Comparison of ENCODE assay signal across 10 mouse cellular contexts in genomic region chr2:110019656-110020055, GRCm38 (mm10). TPM values are rescaled to one million over a fixed set of nuclear protein-coding genes. Genes with fewer than 3 reads are reported as not detected.
DNase-seq lines count a peak whose midpoint lies in the region; ATAC-seq and TF ChIP-seq lines count a peak whose summit lies in the region.
"Had no signal": no experiment of that assay in that cellular context is flagged by ENCODE, and none has a peak within 500 bp of the region (broad histone marks: within the 10 kb centered on the region; RNA-seq: fewer than 3 reads in every experiment).

No protein-coding gene starts in this region.

- peaks cover 26% of the 10 kb centered on the region for H3K4me1 ChIP-seq in forebrain, embryonic 10.5 days
- H3K4me1 ChIP-seq in forebrain, postnatal 0 days (ENCODE audit: insufficient read depth), result peaks cover 12% of the 10 kb centered on the region
- peaks cover 11% of the 10 kb centered on the region; the same call in 1 of the 2 replicates for H3K4me1 ChIP-seq in lung, embryonic 15.5 days
- H3K4me1 ChIP-seq in lung, postnatal 0 days (ENCODE audit: insufficient read depth, low read depth, low read length), result peaks cover 4% of the 10 kb centered on the region; the same call in 1 of the 2 replicates
- peaks cover 14% of the 10 kb centered on the region for H3K4me1 ChIP-seq in intestine, embryonic 16.5 days (ENCODE audit: control insufficient read depth, insufficient read depth, low read length)
- H3K4me1 ChIP-seq in neural tube, embryonic 15.5 days, result peaks cover 31% of the 10 kb centered on the region

- no peaks in the 10 kb centered on the region for H3K27me3 ChIP-seq in forebrain, embryonic 10.5 days (ENCODE audit: poor library complexity, severe bottlenecking)
- no peaks in the 10 kb centered on the region for H3K27me3 ChIP-seq in forebrain, postnatal 0 days (ENCODE audit: insufficient read depth, low read length)
- no peaks in the 10 kb centered on the region for H3K27me3 ChIP-seq in lung, embryonic 15.5 days
- H3K27me3 ChIP-seq in lung, postnatal 0 days (replicated peaks; ENCODE audit: insufficient read depth, low read length), result no peaks in the 10 kb centered on the region
- H3K27me3 ChIP-seq in intestine, embryonic 16.5 days (replicated peaks; ENCODE audit: control insufficient read depth, insufficient read depth, low read length), result no peaks in the 10 kb centered on the region
- no peaks in the 10 kb centered on the region for H3K27me3 ChIP-seq in neural tube, embryonic 15.5 days (replicated peaks)

- peaks cover 44% of the 10 kb centered on the region for H3K36me3 ChIP-seq in forebrain, embryonic 10.5 days (replicated peaks)
- no peaks in the 10 kb centered on the region; the same call in 1 of the 2 replicates for H3K36me3 ChIP-seq in forebrain, postnatal 0 days (ENCODE audit: insufficient read depth)
- peaks cover 10% of the 10 kb centered on the region for H3K36me3 ChIP-seq in lung, embryonic 15.5 days
- no peaks in the 10 kb centered on the region for H3K36me3 ChIP-seq in lung, postnatal 0 days (ENCODE audit: insufficient read depth, low read length)
- H3K36me3 ChIP-seq in intestine, embryonic 16.5 days (ENCODE audit: control insufficient read depth, insufficient read depth, low read length), result 0 out of 2 replicates have a peak, but pooled peaks cover 2% of the 10 kb centered on the region
- H3K36me3 ChIP-seq in neural tube, embryonic 15.5 days, result peaks cover 9% of the 10 kb centered on the region; the same call in 1 of the 2 replicates

- H3K4me3 ChIP-seq in forebrain, embryonic 10.5 days, result peak overlapping the region; percentile 80; the same call in 1 of the 2 replicates
- H3K4me3 ChIP-seq in forebrain, postnatal 0 days (ENCODE audit: low read depth, low read length), result no peak overlapping the region
- no peak overlapping the region for H3K4me3 ChIP-seq in lung, embryonic 15.5 days
- no peak overlapping the region for H3K4me3 ChIP-seq in lung, postnatal 0 days (ENCODE audit: low read depth, low read length)
- 0 out of 2 replicates have a peak overlapping the region, but pooled peaks have one; percentile 24 for H3K4me3 ChIP-seq in intestine, embryonic 16.5 days (ENCODE audit: low read length)
- no peak overlapping the region for H3K4me3 ChIP-seq in neural tube, embryonic 15.5 days (replicated peaks)

- H3K27ac ChIP-seq in forebrain, embryonic 10.5 days, result no peak overlapping the region
- no peak overlapping the region for H3K27ac ChIP-seq in forebrain, postnatal 0 days (ENCODE audit: low read depth, low read length)
- no peak overlapping the region for H3K27ac ChIP-seq in lung, embryonic 15.5 days
- no peak overlapping the region for H3K27ac ChIP-seq in lung, postnatal 0 days (ENCODE audit: low read length)
- H3K27ac ChIP-seq in intestine, embryonic 16.5 days (ENCODE audit: low read length), result no peak overlapping the region
- H3K27ac ChIP-seq in neural tube, embryonic 15.5 days (replicated peaks), result no peak overlapping the region

- no peak for ATAC-seq in forebrain, postnatal 0 days
- no peak for ATAC-seq in lung, embryonic 15.5 days (ENCODE audit: borderline replicate concordance, extremely low read depth, low FRiP score, low TSS enrichment)
- no peak for ATAC-seq in lung, postnatal 0 days
- no peak for ATAC-seq in intestine, embryonic 16.5 days
- ATAC-seq in neural tube, embryonic 15.5 days (ENCODE audit: low FRiP score), result no peak

- H3K4me2 ChIP-seq in forebrain, postnatal 0 days (ENCODE audit: low read depth), result no peak overlapping the region
- peak overlapping the region; percentile 68; the same call in 1 of the 2 replicates for H3K4me2 ChIP-seq in lung, embryonic 15.5 days
- H3K4me2 ChIP-seq in lung, postnatal 0 days (replicated peaks; ENCODE audit: low read depth, low read length), result no peak overlapping the region
- peak overlapping the region; percentile 79; the same call in 1 of the 2 replicates for H3K4me2 ChIP-seq in intestine, embryonic 16.5 days (ENCODE audit: low read depth, low read length)
- H3K4me2 ChIP-seq in neural tube, embryonic 15.5 days, result peak overlapping the region; percentile 71

- no peak overlapping the region for H3K9ac ChIP-seq in forebrain, postnatal 0 days
- H3K9ac ChIP-seq in lung, embryonic 15.5 days, result no peak overlapping the region
- no peak overlapping the region for H3K9ac ChIP-seq in lung, postnatal 0 days (replicated peaks; ENCODE audit: low read depth)
- H3K9ac ChIP-seq in intestine, embryonic 16.5 days (ENCODE audit: low read depth, low read length), result no peak overlapping the region
- no peak overlapping the region for H3K9ac ChIP-seq in neural tube, embryonic 15.5 days (replicated peaks)

- no peak for TF ChIP-seq EP300 in lung, postnatal 0 days (IDR thresholded peaks at IDR 0.05)

- no peak for TF ChIP-seq CTCF in forebrain, postnatal 0 days (IDR thresholded peaks at IDR 0.05; ENCODE audit: low read depth)
- no peak for TF ChIP-seq CTCF in lung, postnatal 0 days (IDR thresholded peaks at IDR 0.05)

- no peak for DNase-seq in forebrain, embryonic 10.5 days (ENCODE audit: extremely low spot score, low spot score)
- no peak for DNase-seq in forebrain, postnatal 0 days
- no peak for DNase-seq in lung, postnatal 0 days (ENCODE audit: low spot score)
- DNase-seq in spleen, adult 12 weeks (ENCODE audit: low spot score), result no peak
- no peak for DNase-seq in retina, embryonic 14.5 days (ENCODE audit: low spot score)
- DNase-seq: kidney, adult 11 months; spleen, adult 18-20 months had no signal

- 89% methylated on average over 4 of the region's 4 CpGs for WGBS in forebrain, embryonic 10.5 days
- 67% methylated on average over 4 of the region's 4 CpGs for WGBS in forebrain, postnatal 0 days
- 90% methylated on average over 4 of the region's 4 CpGs for WGBS in lung, embryonic 15.5 days
- 90% methylated on average over 4 of the region's 4 CpGs for WGBS in lung, postnatal 0 days
- WGBS in intestine, embryonic 16.5 days, result 83% methylated on average over 4 of the region's 4 CpGs
- WGBS in neural tube, embryonic 15.5 days, result 72% methylated on average over 4 of the region's 4 CpGs

- no peaks in the 10 kb centered on the region; the same call in 1 of the 2 replicates for H3K9me3 ChIP-seq in forebrain, embryonic 10.5 days
- H3K9me3 ChIP-seq in forebrain, postnatal 0 days (ENCODE audit: low read length), result no peaks in the 10 kb centered on the region
- no peaks in the 10 kb centered on the region for H3K9me3 ChIP-seq in lung, embryonic 15.5 days
- no peaks in the 10 kb centered on the region for H3K9me3 ChIP-seq in lung, postnatal 0 days (ENCODE audit: low read length)
- no peaks in the 10 kb centered on the region for H3K9me3 ChIP-seq in intestine, embryonic 16.5 days (ENCODE audit: control insufficient read depth, low read length)
- no peaks in the 10 kb centered on the region for H3K9me3 ChIP-seq in neural tube, embryonic 15.5 days (replicated peaks)

RNA-seq across cellular contexts. Expression of gene Ccdc34, which starts 2.0 kb away (rescaled TPM):
- 58.9 and 63.7 TPM in 2 replicates for polyA plus RNA-seq in forebrain, embryonic 10.5 days (2016; fragmentation: Nextera tagmentation; extraction: Ambion mirVana)
- total RNA-seq in forebrain, postnatal 0 days (2014; rRNA removed), result 27.3 and 27.5 TPM in 2 replicates
- polyA plus RNA-seq in forebrain, postnatal 0 days (2015; fragmentation: Nextera tagmentation; extraction: Ambion mirVana), result 26.6 and 27.3 TPM in 2 replicates
- polyA plus RNA-seq in lung, embryonic 15.5 days (2015; fragmentation: Nextera tagmentation; extraction: Ambion mirVana), result 33.1 and 36.8 TPM in 2 replicates
- polyA plus RNA-seq in lung, postnatal 0 days (2015; fragmentation: Nextera tagmentation; extraction: Ambion mirVana), result 10.4 and 11.0 TPM in 2 replicates
- 34.5 and 40.0 TPM in 2 replicates for polyA plus RNA-seq in intestine, embryonic 16.5 days (2015; fragmentation: Nextera tagmentation; extraction: Ambion mirVana)
- 28.3 and 32.7 TPM in 2 replicates for polyA plus RNA-seq in neural tube, embryonic 15.5 days (2015; fragmentation: Nextera tagmentation; extraction: Ambion mirVana)

Comparison
In these comparisons a context has a peak if more than half of its experiments do, and no peak if none do; other contexts are left out.
1. H3K4me3 ChIP-seq: peak in forebrain, embryonic 10.5 days (single experiment) and intestine, embryonic 16.5 days (single experiment); none in forebrain, postnatal 0 days (single experiment), lung, embryonic 15.5 days (single experiment), lung, postnatal 0 days (single experiment) and neural tube, embryonic 15.5 days (single experiment).
2. H3K4me2 ChIP-seq: peak in lung, embryonic 15.5 days (single experiment), intestine, embryonic 16.5 days (single experiment) and neural tube, embryonic 15.5 days (single experiment); none in forebrain, postnatal 0 days (single experiment) and lung, postnatal 0 days (single experiment).